Mouse (Mus musculus) C2C12 (cell line): ENCODE results near the gene Gripap1.

Experiments used
- CEBPB ChIP-seq: IDR thresholded peaks from one replicate; pipeline ENCODE4 v1.6.1; 2011; ENCODE audit warnings: low read depth, mild to moderate bottlenecking, control low read depth, moderate library complexity
- CTCF ChIP-seq: IDR thresholded peaks from one replicate; pipeline ENCODE4 v1.5.1; 2011; ENCODE audit not compliant: control insufficient read depth, insufficient read depth, insufficient read length
- MAX ChIP-seq: IDR thresholded peaks from one replicate; pipeline ENCODE4 v1.6.1; 2011; ENCODE audit warnings: mild to moderate bottlenecking, control low read depth
- MYOD1 ChIP-seq: IDR thresholded peaks from one replicate; pipeline ENCODE4 v1.6.1; 2011; ENCODE audit warnings: low read depth; ENCODE audit not compliant: control insufficient read depth, insufficient read length
- MYOG ChIP-seq: IDR thresholded peaks from one replicate; pipeline ENCODE4 v1.6.1; 2011; ENCODE audit not compliant: control insufficient read depth, insufficient read length; ENCODE audit errors: extremely low read depth
- USF1 ChIP-seq: IDR thresholded peaks from one replicate; pipeline ENCODE4 v1.6.1; 2011; ENCODE audit warnings: low read depth, mild to moderate bottlenecking, control low read depth, moderate library complexity

DNA sequence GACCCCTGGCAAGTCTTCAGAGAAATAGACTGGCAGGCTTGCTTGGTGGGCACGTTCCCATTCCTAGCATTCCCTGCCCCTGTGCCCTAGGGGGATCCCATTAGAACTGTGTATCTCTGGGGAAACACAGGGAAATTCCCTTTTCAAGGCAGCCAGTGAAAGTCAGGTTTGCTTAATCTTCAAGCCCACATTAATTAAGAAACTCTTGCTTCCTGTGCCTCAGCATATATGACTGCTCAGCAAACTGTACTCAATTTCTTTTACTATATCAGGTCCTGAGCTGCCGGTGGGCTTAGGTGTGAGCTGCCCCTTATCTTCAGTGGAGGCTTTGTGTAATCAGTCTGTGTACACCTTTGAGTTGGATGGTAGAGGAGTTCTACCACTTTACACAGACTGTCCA, 76.2 kb downstream of the Gripap1 start:
- TF ChIP-seq USF1: no peak
- TF ChIP-seq CTCF: no peak
- TF ChIP-seq MAX: no peak
- no peak for TF ChIP-seq MYOG
- no peak for TF ChIP-seq CEBPB
- TF ChIP-seq MYOD1: no peak
